Mouse (Mus musculus) liver, postnatal 0 days (tissue): ENCODE measurements around the gene Prkacb.
A peak's percentile ranks its signal among the peaks of the same experiment; 100 is the strongest.

Experiments used
- CTCF ChIP-seq: sonication (generic); IDR thresholded peaks from 2 replicates; pipeline ENCODE4 v1.5.1; 2016; ENCODE audit warnings: antibody characterized with exemption, low read depth
- EP300 ChIP-seq: IDR thresholded peaks from 2 replicates; pipeline ENCODE4 v1.6.1; 2016; ENCODE audit warnings: antibody characterized with exemption, low read depth, mild to moderate bottlenecking

GRCm38 (mm10) chr3:146741158-146741557 is 71.6 kb downstream of the Prkacb start:
- no peak for TF ChIP-seq CTCF
- peak; percentile 61; the same call in 1 of the 2 replicates for TF ChIP-seq EP300
